Mouse (Mus musculus) myocyte (in vitro differentiated cells): ENCODE results near the gene Cirbp. TPM values are rescaled to one million over a fixed set of nuclear protein-coding genes. Genes with fewer than 3 reads are reported as not detected.

Experiments
- H3K27me3 ChIP-seq: one replicate; pipeline ENCODE4 v1.6.1; 2011; ENCODE audit not compliant: control insufficient read depth, insufficient read depth, insufficient read length
- H3K36me3 ChIP-seq: one replicate; pipeline ENCODE4 v1.6.1; 2011; ENCODE audit not compliant: control insufficient read depth, insufficient read depth
- H3K4me2 ChIP-seq: one replicate; pipeline ENCODE4 v1.6.1; 2011; ENCODE audit warnings: low read depth, control low read depth
- H3K4me3 ChIP-seq: one replicate; pipeline ENCODE4 v1.5.1; 2011; ENCODE audit warnings: mild to moderate bottlenecking, control low read depth, moderate library complexity
- H3K79me2 ChIP-seq: one replicate; pipeline ENCODE4 v1.6.1; 2011; ENCODE audit not compliant: control insufficient read depth, insufficient read depth
- H3ac ChIP-seq: one replicate; pipeline ENCODE4 v1.6.1; 2011; ENCODE audit not compliant: control insufficient read depth, insufficient read length
- CEBPB ChIP-seq: IDR thresholded peaks from 2 replicates; pipeline ENCODE4 v1.6.1; 2011; ENCODE audit warnings: mild to moderate bottlenecking, moderate library complexity; ENCODE audit not compliant: poor library complexity, insufficient read depth, severe bottlenecking
- E2F4 ChIP-seq: IDR thresholded peaks from one replicate; pipeline ENCODE4 v1.6.1; 2011; ENCODE audit warnings: mild to moderate bottlenecking, control low read depth, moderate library complexity; ENCODE audit not compliant: insufficient read depth
- MAX ChIP-seq: IDR thresholded peaks from one replicate; pipeline ENCODE4 v1.6.1; 2011; ENCODE audit warnings: low read depth, mild to moderate bottlenecking, control low read depth
- MYOD1 ChIP-seq, 3 experiments: IDR thresholded peaks; one replicate each; pipeline ENCODE4 v1.6.1; 2011; ENCODE audit warnings: control low read depth in 2 of 3, low read depth in 2 of 3, mild to moderate bottlenecking in 2 of 3, moderate library complexity in 1 of 3; ENCODE audit not compliant: insufficient read length in 2 of 3, control insufficient read depth in 1 of 3
- MYOG ChIP-seq, 3 experiments: IDR thresholded peaks; one replicate each; pipeline ENCODE4 v1.6.1; 2011; ENCODE audit warnings: control low read depth in 2 of 3, low read depth in 2 of 3, mild to moderate bottlenecking in 2 of 3; ENCODE audit not compliant: insufficient read length in 2 of 3, control insufficient read depth in 1 of 3, insufficient read depth in 1 of 3
- POLR2A ChIP-seq: IDR thresholded peaks from one replicate; pipeline ENCODE4 v1.6.1; 2011; ENCODE audit warnings: low read depth, mild to moderate bottlenecking, control low read depth, moderate library complexity; ENCODE audit not compliant: insufficient read length
- POLR2AphosphoS2 ChIP-seq: IDR thresholded peaks from one replicate; pipeline ENCODE4 v1.6.1; 2011; ENCODE audit warnings: low read depth, control low read depth; ENCODE audit not compliant: insufficient read length
- REST ChIP-seq: IDR thresholded peaks from one replicate; pipeline ENCODE4 v1.6.1; 2011; ENCODE audit warnings: mild to moderate bottlenecking, control low read depth, moderate library complexity; ENCODE audit not compliant: insufficient read depth, insufficient read length
- SRF ChIP-seq: IDR thresholded peaks from one replicate; pipeline ENCODE4 v1.6.1; 2011; ENCODE audit warnings: low read depth; ENCODE audit not compliant: control insufficient read depth, insufficient read length
- TCF12 ChIP-seq: IDR thresholded peaks from one replicate; pipeline ENCODE4 v1.6.1; 2011; ENCODE audit warnings: mild to moderate bottlenecking, control low read depth; ENCODE audit not compliant: poor library complexity, insufficient read depth, severe bottlenecking
- TCF3 ChIP-seq: IDR thresholded peaks from one replicate; pipeline ENCODE4 v1.6.1; 2011; ENCODE audit warnings: low read depth, control low read depth; ENCODE audit not compliant: insufficient read length
- USF1 ChIP-seq: IDR thresholded peaks from one replicate; pipeline ENCODE4 v1.6.1; 2011; ENCODE audit warnings: low read depth, mild to moderate bottlenecking, control low read depth, moderate library complexity
- polyA plus RNA-seq: library from polyadenylated mRNA; unstranded; fragments of >200 nt; fragmentation: generic; extraction: Trizol; gene quantifications from one replicate; pipeline ENCODE4 v1.2.1, GENCODE M21; 2012; ENCODE audit warnings: missing spikeins

Cirbp gene
- polyA plus RNA-seq, 1 experiment: 54.2 TPM

- Histone ChIP-seq H3K79me2 (no peaks in the 10 kb centered on the region), H3K36me3 (no peaks in the 10 kb centered on the region), H3K27me3 (no peaks in the 10 kb centered on the region), H3ac (no peak overlapping the region), H3K4me2 (no peak overlapping the region), H3K4me3 (no peak overlapping the region)
- TF ChIP-seq USF1 (no peak), TCF3 (no peak), POLR2AphosphoS2 (no peak), MYOG (IDR thresholded peaks at IDR 0.05; ENCODE audit: control insufficient read depth in 1 of 3, insufficient read depth in 1 of 3, insufficient read length in 2 of 3, low read depth in 2 of 3) (no peak), TCF12 (no peak), E2F4 (no peak), POLR2A (no peak), CEBPB (no peak), MAX (no peak), MYOD1 (IDR thresholded peaks at IDR 0.05; ENCODE audit: control insufficient read depth in 1 of 3, insufficient read length in 2 of 3, low read depth in 2 of 3) (no peak), REST (no peak), SRF (no peak)
Observed at GRCm38 (mm10) chr10:80135641-80136040, 30.1 kb upstream of the Cirbp start.

- no peaks in the 10 kb centered on the region for H3K27me3 ChIP-seq
- H3ac ChIP-seq: no peak overlapping the region
- H3K36me3 ChIP-seq: no peaks in the 10 kb centered on the region
- no peaks in the 10 kb centered on the region for H3K79me2 ChIP-seq
- TF ChIP-seq REST: no peak
- no peak for TF ChIP-seq USF1
- no peak for TF ChIP-seq E2F4
- no peak overlapping the region for H3K4me3 ChIP-seq
- H3K4me2 ChIP-seq: no peak overlapping the region
Observed at GRCm38 (mm10) chr10:80136179-80136951, 29.4 kb upstream of the Cirbp start.

GRCm38 (mm10) chr10:80136952-80137625, 28.7 kb upstream of the Cirbp start:
- H3K36me3 ChIP-seq: no peaks in the 10 kb centered on the region
- H3K27me3 ChIP-seq: no peaks in the 10 kb centered on the region
- TF ChIP-seq MYOG (IDR thresholded peaks at IDR 0.05; ENCODE audit: control insufficient read depth in 1 of 3, insufficient read depth in 1 of 3, insufficient read length in 2 of 3, low read depth in 2 of 3): peak in 1 of 3 experiments; percentile 15
- TF ChIP-seq CEBPB: no peak
- TF ChIP-seq SRF: no peak
- peak in 2 of 3 experiments; percentile 23 to 26 for TF ChIP-seq MYOD1 (IDR thresholded peaks at IDR 0.05; ENCODE audit: control insufficient read depth in 1 of 3, insufficient read length in 2 of 3, low read depth in 2 of 3)
- TF ChIP-seq MAX: no peak
- H3ac ChIP-seq: no peak overlapping the region
- no peaks in the 10 kb centered on the region for H3K79me2 ChIP-seq
- H3K4me3 ChIP-seq: no peak overlapping the region
- H3K4me2 ChIP-seq: no peak overlapping the region

- no peaks in the 10 kb centered on the region for H3K36me3 ChIP-seq
- H3K79me2 ChIP-seq: peaks cover 6% of the 10 kb centered on the region
- H3K27me3 ChIP-seq: no peaks in the 10 kb centered on the region
- peak overlapping the region; percentile 33 for H3ac ChIP-seq
- no peak for TF ChIP-seq MAX
- no peak for TF ChIP-seq MYOG (IDR thresholded peaks at IDR 0.05; ENCODE audit: control insufficient read depth in 1 of 3, insufficient read depth in 1 of 3, insufficient read length in 2 of 3, low read depth in 2 of 3)
- no peak for TF ChIP-seq TCF12
- no peak for TF ChIP-seq CEBPB
- TF ChIP-seq E2F4: no peak
- no peak for TF ChIP-seq SRF
- no peak for TF ChIP-seq POLR2AphosphoS2
- no peak for TF ChIP-seq TCF3
- peak overlapping the region; percentile 31 for H3K4me3 ChIP-seq
- H3K4me2 ChIP-seq: peak overlapping the region; percentile 98
Observed at GRCm38 (mm10) chr10:80137626-80138552, 27.9 kb upstream of the Cirbp start.
